ENCODE assay signal across 8 mouse cellular contexts in genomic region chr5:147429535-147430305, GRCm38 (mm10). TPM values are rescaled to one million over a fixed set of nuclear protein-coding genes. Genes with fewer than 3 reads are reported as not detected.
DNase-seq lines count a peak whose midpoint lies in the region; ATAC-seq lines count a peak whose summit lies in the region.

Gene Pan3 (plus strand): TSS chr5:147430161.

- H3K36me3 ChIP-seq in heart, embryonic 14.5 days (ENCODE audit: control insufficient read depth, insufficient read depth, low read length), result peaks cover 4% of the 10 kb centered on the region; the same call in 1 of the 2 replicates
- H3K36me3 ChIP-seq in liver, embryonic 13.5 days, result peaks cover 3% of the 10 kb centered on the region; the same call in 1 of the 2 replicates
- H3K36me3 ChIP-seq in stomach, embryonic 16.5 days (ENCODE audit: control insufficient read depth, insufficient read depth, low read length), result no peaks in the 10 kb centered on the region

- ATAC-seq in heart, embryonic 14.5 days (ENCODE audit: insufficient number of reproducible peaks, insufficient read depth, low FRiP score, low read depth), result peak; percentile 89
- peak; percentile 90 for ATAC-seq in liver, embryonic 13.5 days (ENCODE audit: low read depth)
- peak; percentile 93 for ATAC-seq in stomach, embryonic 16.5 days (ENCODE audit: insufficient read depth, low FRiP score)

- peak within 1 kb of the TSS; percentile 90 for H3K27ac ChIP-seq in brown adipose tissue, adult 24 weeks (replicated peaks; ENCODE audit: low read depth, low read length)
- H3K27ac ChIP-seq in heart, embryonic 14.5 days (replicated peaks in 1 of 2; ENCODE audit: control insufficient read depth in 1 of 2, insufficient read depth in 1 of 2, low read depth in 2 of 2, low read length in 2 of 2), result peak within 1 kb of the TSS; percentile 96
- H3K27ac ChIP-seq in liver, embryonic 13.5 days, result peak within 1 kb of the TSS; percentile 99
- H3K27ac ChIP-seq in stomach, embryonic 16.5 days (ENCODE audit: low read length), result peak within 1 kb of the TSS; percentile 99

- under 1% methylated on average over 38 of the region's 51 CpGs for WGBS in heart, embryonic 14.5 days
- WGBS in liver, embryonic 13.5 days (ENCODE audit: insufficient replicate concordance), result under 1% methylated on average over 50 of the region's 51 CpGs
- under 1% methylated on average over 51 of the region's 51 CpGs for WGBS in stomach, embryonic 16.5 days

- peak within 1 kb of the TSS; percentile 81 for H3K4me2 ChIP-seq in heart, embryonic 14.5 days (ENCODE audit: low read length)
- H3K4me2 ChIP-seq in liver, embryonic 13.5 days, result peak within 1 kb of the TSS; percentile 83
- peak within 1 kb of the TSS; percentile 87 for H3K4me2 ChIP-seq in stomach, embryonic 16.5 days (ENCODE audit: low read depth, low read length)

- H3K27me3 ChIP-seq in heart, embryonic 14.5 days (ENCODE audit: control insufficient read depth, insufficient read depth, low read length), result no peaks in the 10 kb centered on the region
- no peaks in the 10 kb centered on the region for H3K27me3 ChIP-seq in liver, embryonic 13.5 days
- no peaks in the 10 kb centered on the region for H3K27me3 ChIP-seq in stomach, embryonic 16.5 days (ENCODE audit: control insufficient read depth, insufficient read depth, low read length)

- H3K4me1 ChIP-seq in brown adipose tissue, adult 24 weeks (ENCODE audit: control insufficient read depth, insufficient read depth, insufficient read length, low read length), result peaks cover 17% of the 10 kb centered on the region
- H3K4me1 ChIP-seq in heart, embryonic 14.5 days (ENCODE audit: control insufficient read depth in 2 of 2, insufficient read depth in 2 of 2, low read length in 2 of 2), result peaks cover 7 to 30% of the 10 kb centered on the region in 2 experiments
- H3K4me1 ChIP-seq in liver, embryonic 13.5 days (replicated peaks), result peaks cover 58% of the 10 kb centered on the region
- peaks cover 20% of the 10 kb centered on the region for H3K4me1 ChIP-seq in stomach, embryonic 16.5 days (ENCODE audit: control insufficient read depth, insufficient read depth, low read length)

- H3K4me3 ChIP-seq in brown adipose tissue, adult 24 weeks (ENCODE audit: insufficient read depth, low read depth, low read length), result peak within 1 kb of the TSS; percentile 70
- peak within 1 kb of the TSS; percentile 92 to 100 for H3K4me3 ChIP-seq in heart, embryonic 14.5 days (ENCODE audit: control insufficient read depth in 1 of 2, insufficient read depth in 1 of 2, low read depth in 1 of 2, low read length in 2 of 2)
- peak within 1 kb of the TSS; percentile 99 for H3K4me3 ChIP-seq in liver, embryonic 13.5 days (replicated peaks)
- peak within 1 kb of the TSS; percentile 93 for H3K4me3 ChIP-seq in stomach, embryonic 16.5 days (replicated peaks; ENCODE audit: low read length)

- peak within 1 kb of the TSS; percentile 99 for H3K9ac ChIP-seq in heart, embryonic 14.5 days (ENCODE audit: low read length)
- peak within 1 kb of the TSS; percentile 99 for H3K9ac ChIP-seq in liver, embryonic 13.5 days
- peak within 1 kb of the TSS; percentile 99 for H3K9ac ChIP-seq in stomach, embryonic 16.5 days (ENCODE audit: low read length)

- peak; percentile 95 for DNase-seq in CD4-positive, CD25-positive, alpha-beta regulatory T cell, adult 2 months (ENCODE audit: low read depth, low spot score)
- DNase-seq in fibroblast of lung, adult 2 months (ENCODE audit: low read depth), result peak; percentile 79
- peak; percentile 97 for DNase-seq in kidney, postnatal 14 days
- peak; percentile 94 for DNase-seq in liver, embryonic 13.5 days
- DNase-seq in neural tube, embryonic 10.5 days (ENCODE audit: extremely low spot score, low spot score), result peak; percentile 96

- no peaks in the 10 kb centered on the region for H3K9me3 ChIP-seq in heart, embryonic 14.5 days (ENCODE audit: control insufficient read depth, low read length)
- no peaks in the 10 kb centered on the region for H3K9me3 ChIP-seq in liver, embryonic 13.5 days (replicated peaks)
- H3K9me3 ChIP-seq in stomach, embryonic 16.5 days (replicated peaks; ENCODE audit: control insufficient read depth, low read length), result no peaks in the 10 kb centered on the region

RNA-seq across cellular contexts. Expression of gene Pan3, which starts in this region (rescaled TPM):
- polyA plus RNA-seq in brown adipose tissue, adult 24 weeks (2012; ENCODE audit: insufficient read depth, insufficient read length, missing spikeins), result 22.0 and 34.1 TPM in 2 replicates
- 54.5 and 55.8 TPM in 2 replicates for polyA plus RNA-seq in heart, embryonic 14.5 days (2014; fragmentation: Nextera tagmentation; extraction: Ambion mirVana)
- 39.0 and 39.3 TPM in 2 replicates for polyA plus RNA-seq in liver, embryonic 13.5 days (2015; fragmentation: Nextera tagmentation; extraction: Ambion mirVana)
- 61.5 and 67.9 TPM in 2 replicates for polyA plus RNA-seq in stomach, embryonic 16.5 days (2015; fragmentation: Nextera tagmentation; extraction: Ambion mirVana)

Comparison
In these comparisons a context has a peak if more than half of its experiments do, and no peak if none do; other contexts are left out.
1. Peak in every context shown above with its lines: DNase-seq, ATAC-seq, H3K4me3 ChIP-seq and H3K27ac ChIP-seq.